Mouse (Mus musculus) fat pad, adult 2 months (tissue): Measurements from ENCODE around the gene Prickle3.
"Not testable (repeated sequence)": the region's sequence is repeated elsewhere in the genome, so short reads cannot be mapped to it uniquely, and the experiment has no call there.

Source experiments
- DNase-seq: peaks from one replicate; pipeline ENCODE4 v3.0.0-alpha.2; 2011; ENCODE audit warnings: low read depth, low spot score; ENCODE audit errors: extremely low read depth

Gene Prickle3

GRCm38 (mm10) chrX:7670921-7671623, 14.0 kb downstream of the Prickle3 start, which contains the start of gene Plp2:
Gene Plp2, minus strand, starts transcription at chrX:7671390.
- no peak for DNase-seq

- DNase-seq = no peak
Observed at GRCm38 (mm10) chrX:7672739-7673138, 15.7 kb downstream of the Prickle3 start.

GRCm38 (mm10) chrX:7673578-7674281, 16.7 kb downstream of the Prickle3 start:
- no peak for DNase-seq

- no peak for DNase-seq
Observed at GRCm38 (mm10) chrX:7674284-7675000, 17.4 kb downstream of the Prickle3 start.

DNA sequence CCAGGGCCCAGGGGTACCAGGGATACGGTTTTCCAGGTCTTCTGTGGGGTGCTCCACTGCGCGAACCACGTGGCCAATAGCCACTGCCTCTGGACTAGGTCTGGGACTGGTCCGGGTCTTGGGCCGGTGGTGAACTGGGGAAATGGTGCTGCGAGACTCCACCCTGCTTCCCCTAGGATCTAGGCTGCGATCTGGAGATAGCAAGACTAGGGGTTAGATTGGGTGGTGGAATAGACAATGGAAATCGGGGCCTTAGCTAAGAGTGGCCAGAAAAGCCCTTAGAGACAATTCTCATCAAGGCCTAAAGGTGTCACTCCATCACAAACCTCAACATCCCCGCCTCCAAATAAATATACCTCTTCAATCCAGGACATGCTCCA, 17.9 kb downstream of the Prickle3 start:
- DNase-seq = no peak

DNA sequence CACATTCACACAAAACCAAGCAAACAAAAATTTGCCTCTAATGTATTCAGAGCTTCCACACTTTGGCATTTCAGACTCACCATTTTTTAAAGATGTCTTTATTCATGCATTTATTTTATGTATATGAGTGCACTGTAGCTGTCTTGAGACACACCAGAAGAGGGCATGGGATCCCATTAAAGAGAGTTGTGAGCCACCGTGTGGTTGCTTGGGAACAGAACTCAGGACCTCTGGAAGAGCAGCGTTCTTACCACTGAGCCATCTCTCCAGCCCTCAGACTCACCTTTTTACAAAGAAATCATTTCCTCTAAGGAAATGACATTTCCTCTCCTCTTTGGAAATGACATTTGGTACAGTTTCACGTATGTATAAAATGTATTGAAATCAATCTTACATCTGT, 21.9 kb downstream of the Prickle3 start:
- no peak for DNase-seq

- DNase-seq = no peak
Observed at GRCm38 (mm10) chrX:7679405-7680056, 22.5 kb downstream of the Prickle3 start.

- DNase-seq = no peak
Observed at GRCm38 (mm10) chrX:7680057-7680412, 23.0 kb downstream of the Prickle3 start.

GRCm38 (mm10) chrX:7680864-7681263, 23.8 kb downstream of the Prickle3 start, which contains the start of gene Magix:
Gene Magix, minus strand, starts transcription at chrX:7681251.
- no peak for DNase-seq

DNA sequence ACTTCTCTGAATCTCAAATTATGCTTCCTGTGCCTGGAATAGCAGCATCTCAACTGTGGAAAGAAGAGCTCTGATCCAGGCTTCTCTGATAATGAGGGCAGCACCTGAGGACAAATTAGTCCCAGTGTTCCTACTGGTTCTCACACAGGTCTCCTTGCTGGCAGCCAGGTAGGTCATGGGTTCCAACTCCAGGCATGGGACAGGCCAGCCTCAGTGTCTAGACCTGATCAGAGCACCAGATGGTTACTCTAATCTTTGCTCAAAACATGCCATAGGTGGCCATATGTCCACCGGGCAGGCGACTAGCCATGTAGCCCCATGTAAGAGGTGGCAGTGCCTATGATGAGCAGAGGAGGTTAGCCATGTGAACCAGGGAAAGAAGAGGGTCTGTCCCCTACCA, 31.3 kb downstream of the Prickle3 start:
- no peak for DNase-seq

- no peak for DNase-seq
Observed at GRCm38 (mm10) chrX:7690486-7690885, 33.4 kb downstream of the Prickle3 start.

DNA sequence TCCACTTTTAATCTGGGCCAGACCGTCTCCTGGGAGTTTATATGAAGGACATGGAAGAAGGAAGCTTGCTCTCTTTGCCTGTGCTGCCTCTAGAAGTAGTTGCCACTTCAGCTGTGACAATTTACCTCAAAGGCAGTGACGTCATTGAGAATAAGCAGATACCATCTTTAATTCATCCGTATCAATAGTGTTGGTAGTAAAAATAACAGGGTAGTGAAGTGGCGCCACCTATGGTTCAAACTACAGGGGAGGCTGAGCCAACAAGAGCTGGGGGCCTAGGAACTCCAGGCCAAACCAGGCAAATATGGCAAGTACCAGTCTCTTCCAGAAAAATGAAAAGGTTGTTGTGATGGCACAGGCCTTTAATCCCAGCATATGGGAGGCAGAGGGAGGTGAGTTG, 35.8 kb downstream of the Prickle3 start:
- no peak for DNase-seq

GRCm38 (mm10) chrX:7696520-7696919, 39.5 kb downstream of the Prickle3 start:
- no peak for DNase-seq

GRCm38 (mm10) chrX:7696954-7697381, 39.9 kb downstream of the Prickle3 start, which contains the start of gene Gpkow:
Gene Gpkow, plus strand, starts transcription at chrX:7697131.
- peak; percentile 58 for DNase-seq

DNA sequence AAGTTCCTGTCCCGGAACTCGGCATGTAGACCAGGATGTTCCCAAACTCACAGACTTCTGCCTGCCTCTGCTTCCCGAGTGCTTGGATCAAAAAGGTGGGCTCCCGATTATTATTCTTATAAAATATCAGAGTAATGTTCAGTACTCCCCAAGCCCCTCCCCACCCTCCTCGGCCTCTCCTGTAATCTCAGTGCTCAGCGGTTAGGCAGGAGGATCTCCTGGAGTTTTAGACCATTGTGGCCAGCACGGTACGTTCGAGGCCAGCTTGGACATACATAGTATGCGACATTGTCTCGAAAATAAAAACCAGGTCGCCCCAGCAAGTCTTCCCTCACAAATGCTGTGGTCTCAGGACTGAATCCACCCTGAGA, 56.7 kb downstream of the Prickle3 start:
- DNase-seq = not testable (repeated sequence)

DNA sequence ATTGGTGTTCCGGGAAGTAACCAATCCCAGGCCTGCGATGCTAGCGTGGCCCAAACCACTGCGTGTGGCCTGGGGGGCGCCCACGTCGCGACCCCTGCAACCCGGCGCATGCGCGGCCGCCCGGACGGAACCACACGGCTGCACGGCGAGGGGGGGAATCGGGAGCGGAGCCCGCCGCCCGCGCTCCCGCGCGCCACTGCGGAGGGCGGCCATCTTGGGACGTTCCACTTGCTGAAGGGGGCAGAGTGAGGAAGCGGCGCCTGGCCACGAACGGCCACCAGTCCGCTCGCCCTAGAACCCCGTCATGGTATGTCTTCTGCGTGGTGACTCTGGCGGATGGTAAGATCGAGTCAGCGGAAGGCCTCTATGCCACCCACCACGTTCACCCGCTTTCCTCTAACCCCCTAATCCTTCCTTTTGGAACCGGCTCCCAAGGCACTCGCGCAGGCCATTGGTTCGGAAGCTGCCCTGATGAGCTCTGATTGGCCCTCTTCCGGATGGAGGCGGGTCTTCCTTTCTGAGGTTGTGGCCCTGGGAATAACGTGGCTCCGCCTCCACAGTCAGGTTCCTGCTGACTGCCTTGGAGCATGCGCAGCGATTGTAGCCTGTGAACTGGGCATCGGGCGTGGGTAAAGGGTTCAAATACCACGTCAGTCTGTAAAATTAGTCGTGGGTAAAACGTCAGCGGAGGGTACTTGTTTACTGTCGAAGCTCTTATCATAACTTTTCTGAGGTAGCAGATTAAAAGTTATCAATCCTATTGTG, 57.3 kb downstream of the Prickle3 start, which contains the start of gene Wdr45:
Gene Wdr45 (plus strand): TSS at position 199 of the 765 bp plus-strand sequence.
- peak; percentile 36 for DNase-seq

- DNase-seq = not testable (repeated sequence)
Observed at GRCm38 (mm10) chrX:7716058-7716457, 59.0 kb downstream of the Prickle3 start.
